Mouse (Mus musculus): ENCODE data around the gene Gm525. TPM values are rescaled to one million over a fixed set of nuclear protein-coding genes. Genes with fewer than 3 reads are reported as not detected.
"Not testable (repeated sequence)": the region's sequence is repeated elsewhere in the genome, so short reads cannot be mapped to it uniquely, and the experiment has no call there.

The Gm525 gene
- 1.8 and 4.7 TPM in 2 replicates for polyA plus RNA-seq (2012; rRNA removed)

- no peak for DNase-seq (ENCODE audit: low read depth)
Measured at GRCm38 (mm10) chr11:89073541-89073940, at the start of gene Gm525. TSS of gene Gm525 (plus strand) at chr11:89073841.

GRCm38 (mm10) chr11:89024181-89024881 is 49.3 kb upstream of the Gm525 start:
- no peak for DNase-seq (ENCODE audit: low read depth)

GRCm38 (mm10) chr11:89025603-89026002 is 48.0 kb upstream of the Gm525 start:
- no peak for DNase-seq (ENCODE audit: low read depth)

GRCm38 (mm10) chr11:89026117-89026516 is 47.5 kb upstream of the Gm525 start:
- no peak for DNase-seq (ENCODE audit: low read depth)

GRCm38 (mm10) chr11:89027955-89028361 is 45.7 kb upstream of the Gm525 start:
- DNase-seq (ENCODE audit: low read depth): no peak

GRCm38 (mm10) chr11:89028871-89029405 is 44.7 kb upstream of the Gm525 start:
- DNase-seq (ENCODE audit: low read depth): no peak

- no peak for DNase-seq (ENCODE audit: low read depth)
Measured at GRCm38 (mm10) chr11:89030552-89030951, 43.1 kb upstream of the Gm525 start.

- DNase-seq (ENCODE audit: low read depth): no peak
Measured at GRCm38 (mm10) chr11:89031189-89031588, 42.5 kb upstream of the Gm525 start.

GRCm38 (mm10) chr11:89034592-89034991 is 39.0 kb upstream of the Gm525 start:
- DNase-seq (ENCODE audit: low read depth): no peak

- DNase-seq (ENCODE audit: low read depth): no peak
Measured at GRCm38 (mm10) chr11:89035552-89035951, 38.1 kb upstream of the Gm525 start.

GRCm38 (mm10) chr11:89038496-89038895 is 35.1 kb upstream of the Gm525 start:
- no peak for DNase-seq (ENCODE audit: low read depth)

GRCm38 (mm10) chr11:89039325-89039724 is 34.3 kb upstream of the Gm525 start:
- DNase-seq (ENCODE audit: low read depth): no peak

- DNase-seq (ENCODE audit: low read depth): not testable (repeated sequence)
Measured at GRCm38 (mm10) chr11:89041073-89041472, 32.6 kb upstream of the Gm525 start.

- no peak for DNase-seq (ENCODE audit: low read depth)
Measured at GRCm38 (mm10) chr11:89043046-89043445, 30.6 kb upstream of the Gm525 start.

- DNase-seq (ENCODE audit: low read depth): not testable (repeated sequence)
Measured at GRCm38 (mm10) chr11:89045501-89045900, 28.1 kb upstream of the Gm525 start.

GRCm38 (mm10) chr11:89046021-89046420 is 27.6 kb upstream of the Gm525 start:
- DNase-seq (ENCODE audit: low read depth): no peak

- no peak for DNase-seq (ENCODE audit: low read depth)
Measured at GRCm38 (mm10) chr11:89051767-89052166, 21.9 kb upstream of the Gm525 start.

GRCm38 (mm10) chr11:89055931-89056690 is 17.5 kb upstream of the Gm525 start:
- DNase-seq (ENCODE audit: low read depth): no peak

- no peak for DNase-seq (ENCODE audit: low read depth)
Measured at GRCm38 (mm10) chr11:89058515-89059270, 14.9 kb upstream of the Gm525 start.

- DNase-seq (ENCODE audit: low read depth): no peak
Measured at GRCm38 (mm10) chr11:89059919-89060422, 13.7 kb upstream of the Gm525 start.

GRCm38 (mm10) chr11:89060423-89061089 is 13.1 kb upstream of the Gm525 start:
- no peak for DNase-seq (ENCODE audit: low read depth)
